Mouse (Mus musculus) forebrain, embryonic 11.5 days (tissue): Measurements from ENCODE around the gene Abce1. TPM values are rescaled to one million over a fixed set of nuclear protein-coding genes. Genes with fewer than 3 reads are reported as not detected.

ENCODE experiments used
- ATAC-seq: fragments of 200-750 bp; cut with Nextera tagmentation; replicated peaks from 2 replicates; pipeline ENCODE4 v1.8.0; 2017; ENCODE audit warnings: moderate TSS enrichment; ENCODE audit not compliant: low FRiP score
- DNase-seq: peaks from one replicate; pipeline ENCODE4 v3.0.0-alpha.2; 2017; ENCODE audit warnings: low spot score
- H3K27ac ChIP-seq: fragments of 300-500 bp; sonication (generic); 2 replicates; pipeline ENCODE4 v1.5.1; 2014; ENCODE audit warnings: low read depth, low read length
- H3K27me3 ChIP-seq: fragments of 300-500 bp; sonication (generic); 2 replicates; pipeline ENCODE4 v1.6.1; 2014; ENCODE audit warnings: mild to moderate bottlenecking, low read length, mixed read lengths; ENCODE audit not compliant: control insufficient read depth, insufficient read depth
- H3K36me3 ChIP-seq: fragments of 300-500 bp; sonication (generic); 2 replicates; pipeline ENCODE4 v1.6.1; 2014; ENCODE audit warnings: mild to moderate bottlenecking, low read length, moderate library complexity, mixed read lengths; ENCODE audit not compliant: control insufficient read depth, insufficient read depth
- H3K4me1 ChIP-seq: fragments of 300-500 bp; sonication (generic); replicated peaks from 2 replicates; pipeline ENCODE4 v1.6.1; 2014; ENCODE audit warnings: low read length, mixed read lengths; ENCODE audit not compliant: control insufficient read depth, insufficient read depth
- H3K4me2 ChIP-seq: fragments of 300-500 bp; sonication (generic); 2 replicates; pipeline ENCODE4 v1.6.1; 2014; ENCODE audit warnings: low read depth, mild to moderate bottlenecking, low read length, moderate library complexity, mixed read lengths; ENCODE audit not compliant: severe bottlenecking
- H3K4me3 ChIP-seq: fragments of 300-500 bp; sonication (generic); 2 replicates; pipeline ENCODE4 v1.5.1; 2014; ENCODE audit warnings: low read depth, low read length
- H3K9ac ChIP-seq: fragments of 300-500 bp; sonication (generic); 2 replicates; pipeline ENCODE4 v1.6.1; 2014; ENCODE audit warnings: low read length
- H3K9me3 ChIP-seq: fragments of 300-500 bp; sonication (generic); 2 replicates; pipeline ENCODE4 v1.6.1; 2016; ENCODE audit warnings: low read length, mixed read lengths; ENCODE audit not compliant: control insufficient read depth
- WGBS: fragments of 180-500 bp; shearing (Covaris S2); extraction: QIAGEN DNeasy Blood & Tissue Kit; methylation state at CpG from one replicate; pipeline ENCODE4 v1.1.7; 2014; 5-methylcytosine and 5-hydroxymethylcytosine counted together
- polyA plus RNA-seq: library from polyadenylated mRNA; unstranded; fragments of >200 nt; fragmentation: Nextera tagmentation; extraction: Ambion mirVana; gene quantifications from 2 replicates; pipeline ENCODE4 v1.2.1, GENCODE M21; 2014

The Abce1 gene
- 144 and 150 TPM in 2 replicates for polyA plus RNA-seq

GRCm38 (mm10) chr8:79711064-79711961 is at the start of gene Abce1, which contains the start of gene Anapc10:
Gene Abce1 (minus strand): TSS chr8:79711740.
Gene Anapc10 (plus strand): TSS chr8:79711820.
- Histone ChIP-seq H3K4me2 (peak within 1 kb of the TSS; percentile 73), H3K27me3 (no peaks in the 10 kb centered on the region), H3K4me3 (peak within 1 kb of the TSS; percentile 89), H3K36me3 (no peaks in the 10 kb centered on the region), H3K4me1 (no peaks in the 10 kb centered on the region), H3K9ac (peak within 1 kb of the TSS; percentile 90), H3K27ac (peak within 1 kb of the TSS; percentile 57), H3K9me3 (no peaks in the 10 kb centered on the region)
- DNase-seq (peak; percentile 98), ATAC-seq (peak; percentile 98)
- 0% methylated on average over 71 of the region's 73 CpGs for WGBS

- ATAC-seq (no peak), DNase-seq (peak; percentile 55)
- 53% methylated on average over 2 of the region's 2 CpGs for WGBS
- H3K36me3 ChIP-seq = no peaks in the 10 kb centered on the region
- H3K9me3 ChIP-seq = no peaks in the 10 kb centered on the region
- no peaks in the 10 kb centered on the region for H3K4me1 ChIP-seq
- H3K4me2 ChIP-seq = no peak overlapping the region
- no peaks in the 10 kb centered on the region for H3K27me3 ChIP-seq
- no peak overlapping the region for H3K27ac ChIP-seq
- no peak overlapping the region for H3K9ac ChIP-seq
- no peak overlapping the region for H3K4me3 ChIP-seq
Observed at GRCm38 (mm10) chr8:79750305-79750704, 38.8 kb upstream of the Abce1 start.

- 74% methylated on average over 4 of the region's 4 CpGs for WGBS
- Histone ChIP-seq H3K36me3 (no peaks in the 10 kb centered on the region), H3K27ac (no peak overlapping the region), H3K4me1 (no peaks in the 10 kb centered on the region), H3K9me3 (no peaks in the 10 kb centered on the region), H3K4me2 (no peak overlapping the region), H3K9ac (no peak overlapping the region), H3K27me3 (no peaks in the 10 kb centered on the region), H3K4me3 (no peak overlapping the region)
- ATAC-seq (no peak), DNase-seq (no peak)
Observed at GRCm38 (mm10) chr8:79748591-79748990, 37.1 kb upstream of the Abce1 start.

GRCm38 (mm10) chr8:79748171-79748570 is 36.6 kb upstream of the Abce1 start:
- Histone ChIP-seq H3K27ac (no peak overlapping the region), H3K4me3 (no peak overlapping the region), H3K4me1 (no peaks in the 10 kb centered on the region), H3K36me3 (no peaks in the 10 kb centered on the region), H3K4me2 (no peak overlapping the region), H3K9me3 (no peaks in the 10 kb centered on the region), H3K9ac (no peak overlapping the region), H3K27me3 (no peaks in the 10 kb centered on the region)
- DNase-seq (no peak), ATAC-seq (no peak)
- 44% methylated on average over 2 of the region's 2 CpGs for WGBS

GRCm38 (mm10) chr8:79734304-79734703 is 22.8 kb upstream of the Abce1 start:
- ATAC-seq = 0 out of 2 replicates have a peak, but pooled peaks have one; percentile 56

GRCm38 (mm10) chr8:79727900-79728299 is 16.4 kb upstream of the Abce1 start:
- H3K4me2 ChIP-seq = no peak overlapping the region
- H3K9me3 ChIP-seq = no peaks in the 10 kb centered on the region
- no peak overlapping the region for H3K4me3 ChIP-seq
- ATAC-seq (no peak), DNase-seq (no peak)
- no peaks in the 10 kb centered on the region for H3K27me3 ChIP-seq
- H3K27ac ChIP-seq = no peak overlapping the region
- no peaks in the 10 kb centered on the region for H3K4me1 ChIP-seq
- H3K36me3 ChIP-seq = no peaks in the 10 kb centered on the region
- no peak overlapping the region for H3K9ac ChIP-seq
- WGBS = 94% methylated on average over 1 of the region's 1 CpGs

More at GRCm38 (mm10) chr8:79734304-79734703, 22.8 kb upstream of the Abce1 start:
- H3K9me3 ChIP-seq = no peaks in the 10 kb centered on the region
- no peak overlapping the region for H3K4me2 ChIP-seq
- no peak overlapping the region for H3K27ac ChIP-seq
- no peak overlapping the region for H3K4me3 ChIP-seq
- WGBS = 35% methylated on average over 2 of the region's 2 CpGs
- no peak for DNase-seq
- no peaks in the 10 kb centered on the region for H3K36me3 ChIP-seq
- H3K4me1 ChIP-seq = no peaks in the 10 kb centered on the region
- no peaks in the 10 kb centered on the region for H3K27me3 ChIP-seq
- H3K9ac ChIP-seq = no peak overlapping the region

GRCm38 (mm10) chr8:79724589-79724988 is 13.0 kb upstream of the Abce1 start:
- H3K27me3 ChIP-seq = no peaks in the 10 kb centered on the region
- no peak overlapping the region for H3K27ac ChIP-seq
- WGBS = 53% methylated on average over 3 of the region's 3 CpGs
- no peak overlapping the region for H3K4me2 ChIP-seq
- H3K9ac ChIP-seq = no peak overlapping the region
- no peak for DNase-seq
- H3K36me3 ChIP-seq = no peaks in the 10 kb centered on the region; the same call in 1 of the 2 replicates
- no peak overlapping the region for H3K4me3 ChIP-seq
- no peaks in the 10 kb centered on the region for H3K4me1 ChIP-seq
- H3K9me3 ChIP-seq = no peaks in the 10 kb centered on the region
- no peak for ATAC-seq

GRCm38 (mm10) chr8:79723308-79723707 is 11.8 kb upstream of the Abce1 start:
- no peak for DNase-seq
- Histone ChIP-seq H3K9ac (no peak overlapping the region), H3K9me3 (no peaks in the 10 kb centered on the region), H3K27me3 (no peaks in the 10 kb centered on the region), H3K4me3 (no peak overlapping the region), H3K4me2 (no peak overlapping the region), H3K36me3 (no peaks in the 10 kb centered on the region; the same call in 1 of the 2 replicates), H3K4me1 (no peaks in the 10 kb centered on the region), H3K27ac (no peak overlapping the region)
- ATAC-seq = no peak
